Mouse (Mus musculus) stomach, embryonic 16.5 days (tissue): Measurements from ENCODE around the gene Slc34a3. TPM values are rescaled to one million over a fixed set of nuclear protein-coding genes. Genes with fewer than 3 reads are reported as not detected.
A peak's percentile ranks its signal among the peaks of the same experiment; 100 is the strongest.

Experiments
- ATAC-seq: fragments of 200-750 bp; cut with Nextera tagmentation; 2 replicates; pipeline ENCODE4 v1.8.0; 2017; ENCODE audit warnings: moderate number of reproducible peaks, moderate TSS enrichment; ENCODE audit not compliant: insufficient read depth, low FRiP score
- H3K27ac ChIP-seq: fragments of 300-500 bp; sonication (generic); 2 replicates; pipeline ENCODE4 v1.5.1; 2014; ENCODE audit warnings: low read length
- H3K27me3 ChIP-seq: fragments of 300-500 bp; sonication (generic); 2 replicates; pipeline ENCODE4 v1.6.1; 2014; ENCODE audit warnings: low read length, control low read depth, mixed read lengths; ENCODE audit not compliant: control insufficient read depth, insufficient read depth
- H3K36me3 ChIP-seq: fragments of 300-500 bp; sonication (generic); 2 replicates; pipeline ENCODE4 v1.6.1; 2014; ENCODE audit warnings: low read length; ENCODE audit not compliant: control insufficient read depth, insufficient read depth
- H3K4me1 ChIP-seq: fragments of 300-500 bp; sonication (generic); 2 replicates; pipeline ENCODE4 v1.6.1; 2014; ENCODE audit warnings: low read length, control low read depth, mixed read lengths; ENCODE audit not compliant: control insufficient read depth, insufficient read depth
- H3K4me2 ChIP-seq: fragments of 300-500 bp; sonication (generic); 2 replicates; pipeline ENCODE4 v1.6.1; 2014; ENCODE audit warnings: low read depth, low read length, mixed read lengths
- H3K4me3 ChIP-seq: fragments of 300-500 bp; sonication (generic); replicated peaks from 2 replicates; pipeline ENCODE4 v1.5.1; 2014; ENCODE audit warnings: mild to moderate bottlenecking, low read length
- H3K9ac ChIP-seq: fragments of 300-500 bp; sonication (generic); 2 replicates; pipeline ENCODE4 v1.6.1; 2014; ENCODE audit warnings: low read length
- H3K9me3 ChIP-seq: fragments of 300-500 bp; sonication (generic); replicated peaks from 2 replicates; pipeline ENCODE4 v1.6.1; 2016; ENCODE audit warnings: low read length, control low read depth; ENCODE audit not compliant: control insufficient read depth
- WGBS: fragments of 180-500 bp; shearing (Covaris S2); extraction: QIAGEN DNeasy Blood & Tissue Kit; methylation state at CpG from one replicate; pipeline ENCODE4 v1.1.7; 2014; 5-methylcytosine and 5-hydroxymethylcytosine counted together
- polyA plus RNA-seq: library from polyadenylated mRNA; unstranded; fragments of >200 nt; fragmentation: Nextera tagmentation; extraction: Ambion mirVana; gene quantifications from 2 replicates; pipeline ENCODE4 v1.2.1, GENCODE M21; 2015

The Slc34a3 gene
- polyA plus RNA-seq, 1 experiment from 2014 or later: 0.71 TPM

DNA sequence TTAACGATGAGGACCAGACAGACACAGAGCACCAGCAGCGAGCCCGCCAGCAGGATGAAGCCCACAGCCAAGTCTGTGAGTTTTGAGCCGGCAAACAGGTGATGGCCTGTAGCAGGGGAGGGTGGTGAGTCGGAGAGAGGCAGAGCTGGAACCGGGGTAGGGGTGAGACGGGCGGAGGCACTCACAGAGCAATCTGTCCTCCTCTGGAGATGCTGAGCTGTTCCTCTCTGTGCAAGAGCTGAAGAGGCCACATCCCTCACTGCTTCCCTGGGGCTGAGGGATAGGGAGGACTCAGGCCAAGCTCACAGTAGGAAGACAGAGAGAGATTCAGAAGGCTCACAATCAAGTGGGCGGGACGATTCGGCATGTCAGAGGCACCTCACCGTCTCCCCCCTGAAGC, 3.1 kb downstream of the Slc34a3 start:
- ATAC-seq: no peak
- no peaks in the 10 kb centered on the region for H3K36me3 ChIP-seq
- no peak overlapping the region for H3K27ac ChIP-seq
- peaks cover 5% of the 10 kb centered on the region; the same call in 1 of the 2 replicates for H3K4me1 ChIP-seq
- no peak overlapping the region for H3K4me3 ChIP-seq
- H3K9me3 ChIP-seq: no peaks in the 10 kb centered on the region
- H3K4me2 ChIP-seq: no peak overlapping the region
- WGBS: 58% methylated on average over 12 of the region's 12 CpGs
- H3K9ac ChIP-seq: no peak overlapping the region; the same call in 1 of the 2 replicates
- no peaks in the 10 kb centered on the region; the same call in 1 of the 2 replicates for H3K27me3 ChIP-seq

DNA sequence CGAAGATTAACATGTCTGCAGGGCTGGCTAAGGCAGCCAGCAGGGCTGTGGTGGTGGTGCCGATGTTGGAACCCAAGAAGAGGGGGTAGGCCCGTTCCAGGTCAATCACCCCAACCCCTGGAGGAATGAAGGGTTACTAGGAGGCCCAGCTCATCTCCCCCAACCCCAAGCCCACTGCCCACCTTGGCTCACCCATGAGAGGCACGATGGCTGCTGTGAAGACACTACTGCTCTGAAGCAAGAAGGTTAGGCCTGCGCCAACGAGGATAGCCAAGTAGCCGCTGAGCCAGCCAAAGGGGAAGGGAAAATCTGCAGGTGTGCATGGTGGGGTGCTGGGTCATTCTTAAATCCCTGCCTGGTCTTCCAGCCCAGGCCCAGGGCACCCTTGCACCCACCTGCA, 3.6 kb downstream of the Slc34a3 start:
- Histone ChIP-seq H3K4me3 (no peak overlapping the region), H3K9ac (no peak overlapping the region; the same call in 1 of the 2 replicates), H3K4me2 (no peak overlapping the region), H3K36me3 (no peaks in the 10 kb centered on the region), H3K27me3 (no peaks in the 10 kb centered on the region; the same call in 1 of the 2 replicates), H3K9me3 (no peaks in the 10 kb centered on the region), H3K4me1 (peaks cover 10% of the 10 kb centered on the region), H3K27ac (no peak overlapping the region)
- 78% methylated on average over 7 of the region's 7 CpGs for WGBS
- ATAC-seq: no peak

DNA sequence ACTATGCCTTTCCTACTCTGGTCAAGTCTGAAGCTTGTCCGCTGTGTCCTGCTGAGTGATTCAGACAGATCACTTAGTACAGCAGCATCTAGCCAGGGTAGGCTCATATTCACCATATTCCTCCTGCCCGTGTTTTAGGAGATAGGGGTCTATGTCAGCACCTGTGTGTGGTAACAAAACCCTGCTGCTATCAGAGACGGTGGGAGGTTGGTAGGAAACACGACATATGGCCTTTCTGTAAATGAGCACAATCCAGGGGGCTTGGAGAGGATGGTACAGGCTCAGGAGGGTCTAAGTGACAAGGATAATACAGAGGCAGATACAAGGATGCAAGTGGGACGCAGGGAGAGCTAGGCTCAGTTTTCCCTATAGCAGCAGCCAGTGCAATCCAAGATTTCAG, 4.6 kb downstream of the Slc34a3 start:
- WGBS: 80% methylated on average over 5 of the region's 5 CpGs
- Histone ChIP-seq H3K36me3 (no peaks in the 10 kb centered on the region), H3K4me3 (no peak overlapping the region), H3K27ac (no peak overlapping the region), H3K9ac (no peak overlapping the region), H3K4me1 (peaks cover 15% of the 10 kb centered on the region), H3K9me3 (no peaks in the 10 kb centered on the region), H3K27me3 (no peaks in the 10 kb centered on the region; the same call in 1 of the 2 replicates), H3K4me2 (no peak overlapping the region)
- no peak for ATAC-seq

DNA sequence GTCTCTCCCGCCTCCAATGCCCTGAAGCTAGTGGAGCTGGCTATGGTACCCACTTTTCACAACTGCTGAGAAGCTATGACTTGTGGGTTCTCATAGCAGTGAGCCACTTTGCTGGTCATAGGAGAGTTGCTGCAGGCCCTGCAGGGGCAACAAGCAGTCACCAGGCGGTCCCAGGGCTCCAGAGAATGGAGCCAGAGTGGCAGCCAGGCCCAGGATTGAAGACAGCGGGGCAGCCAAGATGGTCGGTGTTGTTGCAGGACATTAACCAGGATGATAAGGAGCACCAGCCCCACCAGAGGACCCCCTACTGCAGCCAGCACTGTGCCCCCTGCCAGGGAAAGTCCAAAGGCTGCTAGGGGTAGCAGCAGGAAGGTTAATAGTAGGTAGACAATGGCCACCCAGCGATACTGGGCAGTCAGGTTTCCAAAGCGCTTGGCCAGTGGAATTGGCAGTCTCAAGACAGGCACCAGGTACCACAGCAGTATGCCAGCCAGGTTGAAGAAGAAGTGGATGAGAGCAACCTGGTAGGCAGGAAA, 5.1 kb downstream of the Slc34a3 start:
- Histone ChIP-seq H3K9ac (peak overlapping the region; percentile 1; the same call in 1 of the 2 replicates), H3K4me3 (no peak overlapping the region), H3K36me3 (no peaks in the 10 kb centered on the region), H3K9me3 (no peaks in the 10 kb centered on the region), H3K4me2 (peak overlapping the region; percentile 49; the same call in 1 of the 2 replicates), H3K4me1 (peaks cover 15% of the 10 kb centered on the region), H3K27me3 (no peaks in the 10 kb centered on the region; the same call in 1 of the 2 replicates), H3K27ac (no peak overlapping the region)
- WGBS: 73% methylated on average over 6 of the region's 6 CpGs
- ATAC-seq: no peak

DNA sequence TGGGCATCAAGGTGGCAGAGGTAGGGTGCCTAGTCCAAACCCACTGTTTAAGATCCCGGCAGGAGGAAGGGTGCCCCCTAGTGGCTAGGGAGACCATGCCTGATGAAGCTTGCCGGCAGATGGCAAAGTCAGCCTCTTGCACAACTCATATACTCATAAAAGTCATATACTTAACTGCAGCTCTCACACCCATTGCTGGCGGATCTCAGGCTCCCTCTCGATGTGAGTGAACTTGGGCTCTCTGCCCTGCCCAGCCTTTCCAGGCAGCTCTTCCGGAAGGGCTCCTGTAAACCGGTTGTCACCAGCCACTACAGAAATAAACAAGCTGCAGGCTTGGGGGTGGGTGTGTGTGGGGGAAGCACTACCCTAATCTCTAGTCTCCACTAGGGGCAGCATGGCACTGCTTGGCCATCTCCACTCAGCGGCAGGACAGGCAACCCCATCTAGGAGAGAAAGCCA, 5.7 kb downstream of the Slc34a3 start:
- Histone ChIP-seq H3K27ac (peak overlapping the region; percentile 72), H3K4me3 (peak overlapping the region; percentile 30), H3K27me3 (no peaks in the 10 kb centered on the region; the same call in 1 of the 2 replicates), H3K4me2 (peak overlapping the region; percentile 49), H3K4me1 (peaks cover 20% of the 10 kb centered on the region), H3K9ac (peak overlapping the region; percentile 64), H3K9me3 (no peaks in the 10 kb centered on the region), H3K36me3 (no peaks in the 10 kb centered on the region)
- 2% methylated on average over 7 of the region's 7 CpGs for WGBS
- 0 out of 2 replicates have a peak, but pooled peaks have one; percentile 5 for ATAC-seq

DNA sequence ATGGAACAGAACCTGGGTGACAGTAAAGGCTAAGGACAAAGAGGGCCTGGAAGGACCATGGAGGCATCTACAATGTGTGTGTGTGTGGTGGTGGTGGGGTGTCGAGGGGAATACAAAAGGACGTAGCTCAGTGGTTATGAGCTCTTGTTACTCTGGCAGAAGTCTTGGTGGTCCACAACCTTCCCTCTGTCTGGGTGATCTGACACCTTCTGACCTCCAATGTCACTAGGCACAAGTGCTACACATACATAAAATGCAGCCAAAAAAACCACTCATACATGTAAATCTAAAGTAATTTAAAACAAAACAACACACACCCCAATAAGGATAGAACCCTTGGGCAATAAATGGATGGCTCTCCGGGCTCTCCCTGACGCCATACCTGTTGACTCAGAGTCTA, 6.8 kb downstream of the Slc34a3 start:
- H3K4me2 ChIP-seq: no peak overlapping the region
- no peaks in the 10 kb centered on the region for H3K36me3 ChIP-seq
- no peaks in the 10 kb centered on the region for H3K9me3 ChIP-seq
- peaks cover 22% of the 10 kb centered on the region for H3K4me1 ChIP-seq
- ATAC-seq: no peak
- no peak overlapping the region for H3K9ac ChIP-seq
- H3K4me3 ChIP-seq: no peak overlapping the region
- no peak overlapping the region for H3K27ac ChIP-seq
- no peaks in the 10 kb centered on the region; the same call in 1 of the 2 replicates for H3K27me3 ChIP-seq
- 94% methylated on average over 4 of the region's 4 CpGs for WGBS

DNA sequence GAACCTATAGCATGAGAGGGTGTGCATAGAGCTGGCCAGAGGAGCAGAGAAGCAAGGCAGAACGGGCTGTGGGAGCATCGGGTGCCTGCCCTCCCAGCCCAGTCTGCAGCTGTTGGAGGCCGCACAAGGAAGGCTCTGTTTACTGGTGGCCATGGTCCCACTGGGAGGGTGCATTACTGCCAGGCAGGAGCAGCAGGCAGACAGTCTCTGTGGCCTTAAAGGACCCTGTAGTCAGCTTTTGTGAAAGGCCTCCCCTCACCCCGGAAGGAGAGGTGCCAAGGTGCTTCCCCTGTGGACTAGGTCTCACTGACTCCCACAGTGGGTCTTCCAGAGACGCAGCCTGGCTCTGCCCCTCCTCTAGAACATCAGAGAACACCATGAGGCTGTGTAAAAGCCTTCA, 7.3 kb downstream of the Slc34a3 start:
- no peak overlapping the region for H3K27ac ChIP-seq
- H3K36me3 ChIP-seq: 0 out of 2 replicates have a peak, but pooled peaks cover 3% of the 10 kb centered on the region
- peaks cover 22% of the 10 kb centered on the region for H3K4me1 ChIP-seq
- no peak overlapping the region for H3K9ac ChIP-seq
- no peak overlapping the region for H3K4me3 ChIP-seq
- H3K4me2 ChIP-seq: no peak overlapping the region
- WGBS: 78% methylated on average over 5 of the region's 5 CpGs
- no peak for ATAC-seq
- H3K9me3 ChIP-seq: no peaks in the 10 kb centered on the region
- H3K27me3 ChIP-seq: no peaks in the 10 kb centered on the region; the same call in 1 of the 2 replicates

DNA sequence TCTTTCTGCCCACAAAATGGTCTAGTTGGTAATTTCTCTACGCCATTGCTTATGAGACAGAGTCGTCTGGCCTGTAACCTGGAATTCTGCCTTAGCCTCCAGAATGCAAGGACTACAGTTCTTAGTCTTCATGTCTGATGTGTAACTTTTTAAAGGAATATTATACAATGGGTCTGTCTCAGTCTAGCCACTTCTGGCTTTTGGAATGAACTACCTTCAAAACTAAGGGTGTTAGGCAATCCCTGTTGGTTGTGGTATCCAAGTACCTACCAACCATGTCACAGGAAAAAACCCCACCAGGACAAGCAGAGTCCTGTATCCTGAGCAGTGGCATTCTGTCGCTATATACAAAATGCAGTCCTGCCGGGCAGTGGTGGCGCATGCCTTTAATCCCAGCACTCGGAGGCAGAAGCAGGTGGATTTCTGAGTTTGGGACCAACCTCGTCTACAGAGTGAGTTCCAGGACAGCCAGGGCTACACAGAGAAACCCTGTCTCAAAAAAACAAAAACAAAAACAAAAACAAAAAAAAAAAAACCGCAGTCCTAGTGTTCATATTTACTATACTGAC, 8.3 kb downstream of the Slc34a3 start:
- H3K4me2 ChIP-seq: peak overlapping the region; percentile 60
- H3K9me3 ChIP-seq: no peaks in the 10 kb centered on the region
- no peak for ATAC-seq
- H3K9ac ChIP-seq: peak overlapping the region; percentile 75; the same call in 1 of the 2 replicates
- no peaks in the 10 kb centered on the region for H3K27me3 ChIP-seq
- peak overlapping the region; percentile 63 for H3K4me3 ChIP-seq
- H3K36me3 ChIP-seq: 0 out of 2 replicates have a peak, but pooled peaks cover 5% of the 10 kb centered on the region
- WGBS: 68% methylated on average over 8 of the region's 8 CpGs
- peak overlapping the region; percentile 99 for H3K27ac ChIP-seq
- H3K4me1 ChIP-seq: peaks cover 22% of the 10 kb centered on the region
